Mouse (Mus musculus) kidney, postnatal 14 days (tissue): Measurements from ENCODE around the gene Mgat4b.
A peak's percentile ranks its signal among the peaks of the same experiment; 100 is the strongest.

Source experiments
- DNase-seq: peaks from one replicate; pipeline ENCODE4 v3.0.0; 2022; ENCODE audit warnings: mixed read lengths

Gene Mgat4b

GRCm38 (mm10) chr11:50253393-50253792 lies 42.7 kb downstream of the Mgat4b start:
- no peak for DNase-seq

GRCm38 (mm10) chr11:50254010-50254580 lies 43.4 kb downstream of the Mgat4b start:
- DNase-seq, result no peak

GRCm38 (mm10) chr11:50256615-50257014 lies 45.9 kb downstream of the Mgat4b start:
- no peak for DNase-seq

- DNase-seq, result no peak
Measured at GRCm38 (mm10) chr11:50258310-50258709, 47.6 kb downstream of the Mgat4b start.

GRCm38 (mm10) chr11:50262020-50262419 lies 51.3 kb downstream of the Mgat4b start:
- peak; percentile 66 for DNase-seq

GRCm38 (mm10) chr11:50263198-50263597 lies 52.5 kb downstream of the Mgat4b start:
- no peak for DNase-seq

GRCm38 (mm10) chr11:50265931-50266330 lies 55.2 kb downstream of the Mgat4b start:
- DNase-seq, result peak; percentile 85

- no peak for DNase-seq
Measured at GRCm38 (mm10) chr11:50266997-50267396, 56.3 kb downstream of the Mgat4b start.

- peak; percentile 30 for DNase-seq
Measured at GRCm38 (mm10) chr11:50269163-50269562, 58.5 kb downstream of the Mgat4b start.

GRCm38 (mm10) chr11:50269885-50270284 lies 59.2 kb downstream of the Mgat4b start:
- DNase-seq, result no peak

- DNase-seq, result no peak
Measured at GRCm38 (mm10) chr11:50272819-50273218, 62.1 kb downstream of the Mgat4b start.

GRCm38 (mm10) chr11:50275077-50275476 lies 64.4 kb downstream of the Mgat4b start:
- DNase-seq, result no peak

- DNase-seq, result no peak
Measured at GRCm38 (mm10) chr11:50275568-50276151, 65.0 kb downstream of the Mgat4b start.

- DNase-seq, result no peak
Measured at GRCm38 (mm10) chr11:50277025-50277424, 66.3 kb downstream of the Mgat4b start.

- no peak for DNase-seq
Measured at GRCm38 (mm10) chr11:50277706-50278105, 67.0 kb downstream of the Mgat4b start.

- DNase-seq, result no peak
Measured at GRCm38 (mm10) chr11:50279005-50279404, 68.3 kb downstream of the Mgat4b start.

GRCm38 (mm10) chr11:50280053-50280452 lies 69.4 kb downstream of the Mgat4b start:
- DNase-seq, result no peak
